Mouse (Mus musculus) lung, embryonic 14.5 days (tissue): ENCODE data around the gene Hoxb6. TPM values are rescaled to one million over a fixed set of nuclear protein-coding genes. Genes with fewer than 3 reads are reported as not detected.

ENCODE experiments used
- ATAC-seq: fragments of 200-750 bp; cut with Nextera tagmentation; 2 replicates; pipeline ENCODE4 v1.8.0; 2017; ENCODE audit warnings: mild to moderate bottlenecking, moderate TSS enrichment, moderate library complexity; ENCODE audit not compliant: insufficient read depth
- DNase-seq: peaks from one replicate; pipeline ENCODE4 v3.0.0-alpha.2; 2015
- H3K27ac ChIP-seq: fragments of 300-500 bp; sonication (generic); 2 replicates; pipeline ENCODE4 v1.5.1; 2014; ENCODE audit warnings: low read depth, mild to moderate bottlenecking, moderate library complexity
- H3K27me3 ChIP-seq: fragments of 300-500 bp; sonication (generic); 2 replicates; pipeline ENCODE4 v1.6.1; 2014; ENCODE audit warnings: low read length, control low read depth; ENCODE audit not compliant: insufficient read depth
- H3K36me3 ChIP-seq: fragments of 300-500 bp; sonication (generic); 2 replicates; pipeline ENCODE4 v1.6.1; 2014; ENCODE audit warnings: control low read depth; ENCODE audit not compliant: insufficient read depth
- H3K4me1 ChIP-seq: fragments of 300-500 bp; sonication (generic); 2 replicates; pipeline ENCODE4 v1.6.1; 2014; ENCODE audit warnings: antibody characterized with exemption, control low read depth; ENCODE audit not compliant: insufficient read depth
- H3K4me2 ChIP-seq: fragments of 300-500 bp; sonication (generic); 2 replicates; pipeline ENCODE4 v1.6.1; 2014; ENCODE audit warnings: mild to moderate bottlenecking
- H3K4me3 ChIP-seq: fragments of 300-500 bp; sonication (generic); 2 replicates; pipeline ENCODE4 v1.5.1; 2014; ENCODE audit warnings: low read depth, low read length
- H3K9ac ChIP-seq: fragments of 300-500 bp; sonication (generic); 2 replicates; pipeline ENCODE4 v1.6.1; 2014
- H3K9me3 ChIP-seq: fragments of 300-500 bp; sonication (generic); 2 replicates; pipeline ENCODE4 v1.6.1; 2016; ENCODE audit warnings: low read depth, low read length, control low read depth
- CTCF ChIP-seq: IDR thresholded peaks from 2 replicates; pipeline ENCODE4 v1.5.1; 2016; ENCODE audit warnings: antibody characterized with exemption, low read depth
- WGBS: fragments of 180-500 bp; shearing (Covaris S2); extraction: QIAGEN DNeasy Blood & Tissue Kit; methylation state at CpG from one replicate; pipeline ENCODE4 v1.1.7; 2014; 5-methylcytosine and 5-hydroxymethylcytosine counted together
- polyA plus RNA-seq: library from polyadenylated mRNA; unstranded; fragments of >200 nt; fragmentation: Nextera tagmentation; extraction: Ambion mirVana; gene quantifications from 2 replicates; pipeline ENCODE4 v1.2.1, GENCODE M21; 2014

Hoxb6 gene
- polyA plus RNA-seq, 1 experiment from 2014 or later = 24.4 TPM

GRCm38 (mm10) chr11:96278324-96278723 lies 14.0 kb upstream of the Hoxb6 start:
- Histone ChIP-seq H3K27ac (no peak overlapping the region), H3K4me2 (no peak overlapping the region; the same call in 1 of the 2 replicates), H3K27me3 (peaks cover 95% of the 10 kb centered on the region), H3K9me3 (no peaks in the 10 kb centered on the region), H3K4me3 (no peak overlapping the region), H3K4me1 (no peaks in the 10 kb centered on the region), H3K9ac (no peak overlapping the region), H3K36me3 (no peaks in the 10 kb centered on the region)
- 15% methylated on average over 14 of the region's 14 CpGs for WGBS
- ATAC-seq (no peak), DNase-seq (no peak)
- TF ChIP-seq CTCF = no peak

- Histone ChIP-seq H3K4me2 (no peak overlapping the region; the same call in 1 of the 2 replicates), H3K27me3 (peaks cover 95% of the 10 kb centered on the region)
Observed at GRCm38 (mm10) chr11:96278773-96279172, 13.5 kb upstream of the Hoxb6 start.

GRCm38 (mm10) chr11:96279421-96280233 lies 12.6 kb upstream of the Hoxb6 start:
- WGBS = 4% methylated on average over 31 of the region's 31 CpGs
- no peaks in the 10 kb centered on the region for H3K4me1 ChIP-seq
- H3K9me3 ChIP-seq = no peaks in the 10 kb centered on the region
- no peak for ATAC-seq
- no peak overlapping the region for H3K9ac ChIP-seq
- H3K36me3 ChIP-seq = no peaks in the 10 kb centered on the region
- peaks cover 95% of the 10 kb centered on the region for H3K27me3 ChIP-seq
- 0 out of 2 replicates have a peak overlapping the region, but pooled peaks have one; percentile 2 for H3K4me3 ChIP-seq
- no peak for TF ChIP-seq CTCF
- no peak overlapping the region for H3K27ac ChIP-seq
- H3K4me2 ChIP-seq = 0 out of 2 replicates have a peak overlapping the region, but pooled peaks have one; percentile 30
- DNase-seq = no peak

More at GRCm38 (mm10) chr11:96278773-96279172, 13.5 kb upstream of the Hoxb6 start:
- peak; percentile 86 for TF ChIP-seq CTCF
- under 1% methylated on average over 9 of the region's 9 CpGs for WGBS
- ATAC-seq = peak; percentile 67; the same call in 1 of the 2 replicates
- H3K4me1 ChIP-seq = no peaks in the 10 kb centered on the region
- no peak overlapping the region for H3K9ac ChIP-seq
- H3K4me3 ChIP-seq = no peak overlapping the region
- H3K27ac ChIP-seq = no peak overlapping the region
- H3K9me3 ChIP-seq = no peaks in the 10 kb centered on the region
- DNase-seq = peak; percentile 96
- H3K36me3 ChIP-seq = no peaks in the 10 kb centered on the region

- Histone ChIP-seq H3K27me3 (peaks cover 92% of the 10 kb centered on the region), H3K4me3 (no peak overlapping the region), H3K4me2 (no peak overlapping the region), H3K27ac (no peak overlapping the region), H3K36me3 (no peaks in the 10 kb centered on the region), H3K9me3 (no peaks in the 10 kb centered on the region), H3K4me1 (no peaks in the 10 kb centered on the region), H3K9ac (no peak overlapping the region)
- DNase-seq (no peak), ATAC-seq (no peak)
- 21% methylated on average over 8 of the region's 8 CpGs for WGBS
- TF ChIP-seq CTCF = no peak
Observed at GRCm38 (mm10) chr11:96280399-96281378, 11.6 kb upstream of the Hoxb6 start.

DNA sequence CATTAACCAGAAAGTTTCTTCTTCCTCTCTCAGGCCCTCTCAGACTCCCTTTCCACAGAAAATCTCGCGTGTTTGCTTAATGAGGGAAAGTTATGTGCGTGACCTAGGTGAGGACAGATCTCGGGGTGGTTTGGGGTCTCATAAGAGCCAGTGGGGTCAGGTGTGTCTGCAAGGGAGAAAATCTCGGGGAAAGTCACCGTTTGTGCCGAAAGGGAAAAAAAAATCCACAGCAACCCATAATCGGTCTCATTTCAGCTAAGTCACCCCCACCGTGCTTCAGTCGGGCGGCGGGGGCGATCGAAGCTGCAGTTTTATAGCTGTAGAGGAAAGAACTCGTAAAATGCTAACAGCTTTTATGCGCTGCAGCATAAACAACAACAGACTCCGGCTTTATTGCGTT lies 10.9 kb upstream of the Hoxb6 start:
- no peak overlapping the region for H3K4me3 ChIP-seq
- no peak overlapping the region for H3K27ac ChIP-seq
- 9% methylated on average over 18 of the region's 18 CpGs for WGBS
- H3K27me3 ChIP-seq = peaks cover 91% of the 10 kb centered on the region
- peak overlapping the region; percentile 18; the same call in 1 of the 2 replicates for H3K4me2 ChIP-seq
- H3K36me3 ChIP-seq = no peaks in the 10 kb centered on the region
- no peak overlapping the region for H3K9ac ChIP-seq
- DNase-seq (no peak), ATAC-seq (no peak)
- TF ChIP-seq CTCF = no peak
- no peaks in the 10 kb centered on the region for H3K4me1 ChIP-seq
- H3K9me3 ChIP-seq = no peaks in the 10 kb centered on the region

DNA sequence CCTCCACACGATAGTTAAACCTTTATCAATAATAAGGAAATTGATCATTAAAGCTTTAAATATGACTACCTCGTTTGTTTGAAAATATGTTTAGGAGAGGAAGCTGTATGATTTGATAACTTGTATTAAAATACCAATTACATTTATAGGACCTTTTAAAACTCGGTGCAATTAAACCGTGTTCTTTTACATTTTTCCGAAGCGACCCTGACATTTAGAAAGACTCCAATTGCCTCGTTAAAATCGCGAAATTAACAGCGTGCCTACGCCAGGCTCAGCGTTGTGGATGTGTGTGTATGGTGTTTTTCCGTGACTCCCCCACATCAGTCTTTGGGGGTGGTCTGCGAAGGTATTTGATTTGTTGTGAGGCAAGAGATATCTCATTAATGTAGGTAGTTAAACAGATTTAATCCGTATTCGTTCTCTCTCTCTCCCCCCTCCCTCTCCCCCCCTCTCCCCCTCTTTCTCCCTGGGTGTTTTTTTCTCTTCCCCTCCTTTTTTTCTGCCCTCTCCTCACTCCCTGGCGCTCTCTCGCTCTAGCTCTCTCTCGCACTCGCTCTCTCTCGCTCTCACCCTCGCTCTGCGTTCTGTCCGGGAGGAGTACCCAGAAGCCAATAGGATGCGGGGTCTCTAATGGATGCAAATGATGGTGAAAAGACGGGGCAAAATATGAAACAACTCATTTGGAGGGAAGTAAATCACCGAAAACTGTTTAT lies 10.3 kb upstream of the Hoxb6 start, which contains the start of gene Hoxb8:
Gene Hoxb8 (plus strand): TSS at position 51 of the 716 bp plus-strand sequence.
- no peak for TF ChIP-seq CTCF
- ATAC-seq (no peak), DNase-seq (peak; percentile 58)
- Histone ChIP-seq H3K4me3 (peak within 1 kb of the TSS; percentile 48), H3K36me3 (no peaks in the 10 kb centered on the region), H3K4me1 (no peaks in the 10 kb centered on the region), H3K4me2 (peak within 1 kb of the TSS; percentile 86), H3K27me3 (peaks cover 90% of the 10 kb centered on the region), H3K9ac (peak within 1 kb of the TSS; percentile 56; the same call in 1 of the 2 replicates), H3K9me3 (no peaks in the 10 kb centered on the region), H3K27ac (no peak within 1 kb of the TSS; the same call in 1 of the 2 replicates)
- under 1% methylated on average over 27 of the region's 27 CpGs for WGBS
